In genomic region chr1:168964467-168964904, GRCm38 (mm10) we compare ENCODE assay signal across 13 mouse cellular contexts.
DNase-seq lines count a peak whose midpoint lies in the region; ATAC-seq lines count a peak whose summit lies in the region.
"Had no signal": no experiment of that assay in that cellular context is flagged by ENCODE, and none has a peak within 500 bp of the region (broad histone marks: within the 10 kb centered on the region; RNA-seq: fewer than 3 reads in every experiment).

No protein-coding gene starts in this region.

- H3K9ac ChIP-seq in hindbrain, embryonic 11.5 days (ENCODE audit: low read depth, low read length): no peak overlapping the region
- no peak overlapping the region for H3K9ac ChIP-seq in midbrain, embryonic 11.5 days (ENCODE audit: low read length)

- peak; percentile 33; the same call in 1 of the 2 replicates for ATAC-seq in hindbrain, embryonic 11.5 days (ENCODE audit: low FRiP score)
- ATAC-seq in midbrain, embryonic 11.5 days (ENCODE audit: low FRiP score): peak; percentile 78

- no peaks in the 10 kb centered on the region for H3K27me3 ChIP-seq in hindbrain, embryonic 11.5 days (ENCODE audit: control insufficient read depth, insufficient read depth, low read length)
- H3K27me3 ChIP-seq in midbrain, embryonic 11.5 days (ENCODE audit: control insufficient read depth, insufficient read depth, low read length): no peaks in the 10 kb centered on the region

- H3K9me3 ChIP-seq in hindbrain, embryonic 11.5 days (ENCODE audit: control insufficient read depth, low read length): no peaks in the 10 kb centered on the region
- no peaks in the 10 kb centered on the region for H3K9me3 ChIP-seq in midbrain, embryonic 11.5 days (ENCODE audit: control insufficient read depth, low read length)

- 25% methylated on average over 6 of the region's 6 CpGs for WGBS in hindbrain, embryonic 11.5 days
- WGBS in midbrain, embryonic 11.5 days: 24% methylated on average over 6 of the region's 6 CpGs

- H3K4me1 ChIP-seq in hindbrain, embryonic 11.5 days (replicated peaks; ENCODE audit: control insufficient read depth, insufficient read depth, low read length): peaks cover 6% of the 10 kb centered on the region; the same call in 1 of the 2 replicates
- peaks cover 5% of the 10 kb centered on the region; the same call in 1 of the 2 replicates for H3K4me1 ChIP-seq in midbrain, embryonic 11.5 days (ENCODE audit: control insufficient read depth, insufficient read depth, low read length)

- H3K4me2 ChIP-seq in hindbrain, embryonic 11.5 days (replicated peaks; ENCODE audit: low read depth, low read length): no peak overlapping the region
- no peak overlapping the region for H3K4me2 ChIP-seq in midbrain, embryonic 11.5 days

- H3K4me3 ChIP-seq in hindbrain, embryonic 11.5 days (ENCODE audit: low read depth, low read length): no peak overlapping the region
- no peak overlapping the region for H3K4me3 ChIP-seq in midbrain, embryonic 11.5 days (ENCODE audit: low read depth, low read length)

- peak; percentile 6 for DNase-seq in R1 (ENCODE audit: low read depth, low spot score)
- DNase-seq in embryo, embryonic 9.5 days (ENCODE audit: extremely low spot score): peak; percentile 23
- DNase-seq in hindbrain, embryonic 11.5 days (ENCODE audit: low spot score): peak; percentile 54
- DNase-seq in midbrain, embryonic 11.5 days (ENCODE audit: low spot score, missing footprints): peak; percentile 90
- no peak for DNase-seq in adrenal gland, adult 18-20 months (ENCODE audit: low spot score in 2 of 2)
- no peak for DNase-seq in layer of hippocampus, postnatal 25 days (ENCODE audit: extremely low spot score in 1 of 2, low spot score in 1 of 2)
- DNase-seq in Muller cell, postnatal 12 days (ENCODE audit: inconsistent ontology term): no peak
- no peak for DNase-seq in thymus, adult 18-20 months
- DNase-seq: gastrocnemius, postnatal 36 days; heart, postnatal 36 days; lung, adult 2 months; right cerebral cortex, adult 18-20 months had no signal

- H3K36me3 ChIP-seq in hindbrain, embryonic 11.5 days (ENCODE audit: control insufficient read depth, insufficient read depth, low read length): no peaks in the 10 kb centered on the region
- no peaks in the 10 kb centered on the region for H3K36me3 ChIP-seq in midbrain, embryonic 11.5 days (ENCODE audit: control insufficient read depth, insufficient read depth, low read length)

- no peak overlapping the region for H3K27ac ChIP-seq in hindbrain, embryonic 11.5 days (ENCODE audit: low read depth, low read length)
- no peak overlapping the region for H3K27ac ChIP-seq in midbrain, embryonic 11.5 days (ENCODE audit: low read depth, low read length)
- H3K27ac ChIP-seq: kidney, postnatal 0 days had no signal

Comparison
In these comparisons a context has a peak if more than half of its experiments do, and no peak if none do; other contexts are left out.
1. DNase-seq: peak in R1 (single experiment), embryo, embryonic 9.5 days (single experiment), hindbrain, embryonic 11.5 days (single experiment) and midbrain, embryonic 11.5 days (single experiment); none in adrenal gland, adult 18-20 months (0 of 2), layer of hippocampus, postnatal 25 days (0 of 2), Muller cell, postnatal 12 days (single experiment) and thymus, adult 18-20 months (0 of 2).